Mouse (Mus musculus): ENCODE measurements around the gene Spry2. TPM values are rescaled to one million over a fixed set of nuclear protein-coding genes. Genes with fewer than 3 reads are reported as not detected.

Spry2 gene
- polyA plus RNA-seq, 1 experiment from 2014 or later = 53.2 TPM

GRCm38 (mm10) chr14:105890516-105891231, 5.9 kb downstream of the Spry2 start:
- peaks cover 31% of the 10 kb centered on the region for H3K4me1 ChIP-seq
- H3K27me3 ChIP-seq = no peaks in the 10 kb centered on the region
- no peaks in the 10 kb centered on the region for H3K36me3 ChIP-seq
- no peak overlapping the region for H3K4me2 ChIP-seq (replicated peaks)
- H3K4me3 ChIP-seq (replicated peaks) = no peak overlapping the region
- no peak for ATAC-seq (ENCODE audit: insufficient number of reproducible peaks, low FRiP score, low TSS enrichment, low read depth)
- peak overlapping the region; percentile 31; the same call in 1 of the 2 replicates for H3K27ac ChIP-seq (replicated peaks)
- WGBS = 21% methylated on average over 5 of the region's 5 CpGs
- H3K9me3 ChIP-seq (replicated peaks) = no peaks in the 10 kb centered on the region
- no peak overlapping the region for H3K9ac ChIP-seq

GRCm38 (mm10) chr14:105886643-105887374, 9.8 kb downstream of the Spry2 start:
- H3K9ac ChIP-seq = no peak overlapping the region
- no peaks in the 10 kb centered on the region for H3K27me3 ChIP-seq
- no peaks in the 10 kb centered on the region for H3K36me3 ChIP-seq
- no peak for ATAC-seq (ENCODE audit: insufficient number of reproducible peaks, low FRiP score, low TSS enrichment, low read depth)
- H3K9me3 ChIP-seq (replicated peaks) = no peaks in the 10 kb centered on the region
- peaks cover 18% of the 10 kb centered on the region for H3K4me1 ChIP-seq
- WGBS = 84% methylated on average over 9 of the region's 9 CpGs
- H3K4me3 ChIP-seq (replicated peaks) = no peak overlapping the region
- no peak overlapping the region for H3K27ac ChIP-seq (replicated peaks)
- no peak overlapping the region for H3K4me2 ChIP-seq (replicated peaks)

DNA sequence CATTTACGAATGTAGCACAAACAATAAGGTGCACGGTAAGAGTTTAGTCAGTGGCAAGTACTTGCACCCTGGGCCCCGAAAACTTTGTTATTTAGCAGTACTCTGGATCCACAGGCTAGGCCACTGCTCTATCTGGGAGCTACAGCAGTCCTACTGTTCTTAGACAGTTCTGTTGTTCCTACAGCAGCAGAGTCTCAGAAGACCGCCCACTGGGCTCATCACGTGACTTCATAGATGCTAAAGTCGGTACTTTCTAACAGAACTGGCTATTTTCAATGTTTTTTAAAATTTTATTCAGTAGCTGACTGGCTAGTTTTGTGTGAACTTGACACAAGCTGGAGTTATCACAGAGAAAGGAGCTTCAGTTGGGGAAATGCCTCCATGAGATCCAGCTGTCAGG, 11.4 kb downstream of the Spry2 start:
- no peak overlapping the region for H3K27ac ChIP-seq (replicated peaks)
- 80% methylated on average over 6 of the region's 6 CpGs for WGBS
- no peak overlapping the region for H3K4me2 ChIP-seq (replicated peaks)
- no peak overlapping the region for H3K4me3 ChIP-seq (replicated peaks)
- no peak for ATAC-seq (ENCODE audit: insufficient number of reproducible peaks, low FRiP score, low TSS enrichment, low read depth)
- H3K36me3 ChIP-seq = no peaks in the 10 kb centered on the region
- H3K4me1 ChIP-seq = peaks cover 6% of the 10 kb centered on the region
- no peaks in the 10 kb centered on the region for H3K27me3 ChIP-seq
- H3K9me3 ChIP-seq (replicated peaks) = no peaks in the 10 kb centered on the region
- no peak overlapping the region for H3K9ac ChIP-seq

DNA sequence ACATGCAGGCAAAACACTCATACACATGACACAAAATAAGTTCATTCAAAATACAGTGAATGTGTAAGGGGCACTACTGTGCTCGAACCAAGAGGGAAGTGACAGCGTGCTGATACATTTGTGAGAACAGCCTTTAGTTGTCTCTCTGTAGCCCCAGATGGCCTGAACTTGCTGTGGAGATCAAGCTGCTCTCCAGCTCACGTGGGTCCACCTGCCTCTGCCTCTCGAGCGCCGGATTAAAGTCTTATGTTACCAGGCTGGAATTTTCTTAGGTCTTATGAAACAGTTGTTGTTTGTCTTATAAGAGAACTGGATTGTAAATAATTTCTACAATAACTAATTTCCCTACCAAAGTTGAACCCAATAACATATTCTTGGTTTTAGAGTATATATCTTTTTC, 13.4 kb downstream of the Spry2 start:
- Histone ChIP-seq H3K9me3 (replicated peaks) (no peaks in the 10 kb centered on the region), H3K4me2 (replicated peaks) (no peak overlapping the region), H3K4me1 (no peaks in the 10 kb centered on the region), H3K4me3 (replicated peaks) (no peak overlapping the region), H3K27ac (replicated peaks) (no peak overlapping the region), H3K27me3 (no peaks in the 10 kb centered on the region), H3K9ac (no peak overlapping the region), H3K36me3 (no peaks in the 10 kb centered on the region)
- 72% methylated on average over 6 of the region's 6 CpGs for WGBS
- no peak for ATAC-seq (ENCODE audit: insufficient number of reproducible peaks, low FRiP score, low TSS enrichment, low read depth)

DNA sequence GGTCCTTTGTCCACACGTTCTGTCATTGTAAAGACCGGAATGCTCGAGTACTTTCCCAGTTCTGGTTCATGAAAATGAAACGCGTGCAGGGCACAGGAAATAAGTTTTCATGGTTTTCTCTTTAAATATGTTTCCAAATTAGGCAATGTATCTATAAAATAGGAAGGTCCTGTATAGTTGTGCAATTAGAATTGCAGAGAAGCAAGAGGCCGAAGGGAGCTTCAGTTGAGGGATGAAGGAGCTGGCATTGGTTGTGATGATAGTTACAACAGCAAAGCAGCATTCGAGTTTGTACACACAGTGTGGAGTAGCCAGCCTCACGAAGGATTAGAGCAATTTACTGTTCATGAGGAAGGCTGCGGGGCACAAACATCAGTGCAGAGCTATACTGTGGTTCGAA, 18.3 kb downstream of the Spry2 start:
- no peak overlapping the region for H3K4me3 ChIP-seq (replicated peaks)
- no peaks in the 10 kb centered on the region for H3K27me3 ChIP-seq
- WGBS = 74% methylated on average over 10 of the region's 10 CpGs
- H3K36me3 ChIP-seq = no peaks in the 10 kb centered on the region
- no peak overlapping the region for H3K9ac ChIP-seq
- H3K4me1 ChIP-seq = no peaks in the 10 kb centered on the region
- no peak overlapping the region for H3K27ac ChIP-seq (replicated peaks)
- H3K4me2 ChIP-seq (replicated peaks) = no peak overlapping the region
- ATAC-seq (ENCODE audit: insufficient number of reproducible peaks, low FRiP score, low TSS enrichment, low read depth) = no peak
- no peaks in the 10 kb centered on the region for H3K9me3 ChIP-seq (replicated peaks)

DNA sequence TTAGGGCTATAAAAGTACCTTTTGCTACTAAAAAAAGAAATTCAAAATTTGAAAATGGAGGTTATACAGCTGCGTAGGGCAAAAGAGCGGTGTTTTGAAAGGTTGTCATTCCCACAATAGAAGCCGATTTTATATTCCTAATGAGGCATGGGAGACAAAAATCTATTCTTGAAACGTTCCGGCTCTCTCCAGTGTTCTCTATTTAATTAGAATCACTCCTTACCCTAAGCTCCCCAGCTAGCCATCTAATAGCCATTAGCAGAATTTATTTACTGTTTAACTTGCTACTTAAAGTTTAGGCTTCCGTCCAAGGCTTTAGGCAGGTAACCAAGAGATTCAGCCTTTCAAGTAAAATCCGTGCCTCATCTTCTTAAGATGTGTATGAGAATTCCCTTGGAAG, 20.2 kb downstream of the Spry2 start:
- H3K27me3 ChIP-seq = no peaks in the 10 kb centered on the region
- no peak for ATAC-seq (ENCODE audit: insufficient number of reproducible peaks, low FRiP score, low TSS enrichment, low read depth)
- 72% methylated on average over 7 of the region's 7 CpGs for WGBS
- H3K9me3 ChIP-seq (replicated peaks) = no peaks in the 10 kb centered on the region
- no peaks in the 10 kb centered on the region for H3K36me3 ChIP-seq
- no peak overlapping the region for H3K9ac ChIP-seq
- H3K27ac ChIP-seq (replicated peaks) = no peak overlapping the region
- H3K4me2 ChIP-seq (replicated peaks) = no peak overlapping the region
- H3K4me1 ChIP-seq = no peaks in the 10 kb centered on the region
- H3K4me3 ChIP-seq (replicated peaks) = no peak overlapping the region

- ATAC-seq (ENCODE audit: insufficient number of reproducible peaks, low FRiP score, low TSS enrichment, low read depth) = no peak
- no peak overlapping the region for H3K4me2 ChIP-seq (replicated peaks)
Observed at GRCm38 (mm10) chr14:105870370-105870936, 26.2 kb downstream of the Spry2 start.

GRCm38 (mm10) chr14:105865381-105865938, 31.2 kb downstream of the Spry2 start:
- H3K27me3 ChIP-seq = no peaks in the 10 kb centered on the region
- ATAC-seq (ENCODE audit: insufficient number of reproducible peaks, low FRiP score, low TSS enrichment, low read depth) = no peak
- no peak overlapping the region for H3K4me3 ChIP-seq (replicated peaks)
- H3K9me3 ChIP-seq (replicated peaks) = no peaks in the 10 kb centered on the region
- H3K9ac ChIP-seq = no peak overlapping the region
- WGBS = 87% methylated on average over 5 of the region's 5 CpGs
- no peaks in the 10 kb centered on the region for H3K36me3 ChIP-seq
- no peak overlapping the region for H3K4me2 ChIP-seq (replicated peaks)
- H3K4me1 ChIP-seq = peaks cover 4% of the 10 kb centered on the region; the same call in 1 of the 2 replicates
- H3K27ac ChIP-seq (replicated peaks) = no peak overlapping the region

More at GRCm38 (mm10) chr14:105870370-105870936, 26.2 kb downstream of the Spry2 start:
- 41% methylated on average over 14 of the region's 14 CpGs for WGBS
- H3K27ac ChIP-seq (replicated peaks) = peak overlapping the region; percentile 14; the same call in 1 of the 2 replicates
- H3K4me1 ChIP-seq = peaks cover 5% of the 10 kb centered on the region; the same call in 1 of the 2 replicates
- no peaks in the 10 kb centered on the region for H3K27me3 ChIP-seq
- no peaks in the 10 kb centered on the region for H3K9me3 ChIP-seq (replicated peaks)
- no peaks in the 10 kb centered on the region for H3K36me3 ChIP-seq
- no peak overlapping the region for H3K4me3 ChIP-seq (replicated peaks)
- H3K9ac ChIP-seq = no peak overlapping the region

- no peak overlapping the region for H3K27ac ChIP-seq (replicated peaks)
- no peaks in the 10 kb centered on the region for H3K36me3 ChIP-seq
- no peak for ATAC-seq (ENCODE audit: insufficient number of reproducible peaks, low FRiP score, low TSS enrichment, low read depth)
- no peak overlapping the region for H3K4me2 ChIP-seq (replicated peaks)
- H3K9me3 ChIP-seq (replicated peaks) = no peaks in the 10 kb centered on the region
- H3K4me1 ChIP-seq = no peaks in the 10 kb centered on the region
- H3K27me3 ChIP-seq = no peaks in the 10 kb centered on the region
- 62% methylated on average over 11 of the region's 11 CpGs for WGBS
- no peak overlapping the region for H3K9ac ChIP-seq
- H3K4me3 ChIP-seq (replicated peaks) = no peak overlapping the region
Observed at GRCm38 (mm10) chr14:105862199-105862598, 34.4 kb downstream of the Spry2 start.

- H3K9me3 ChIP-seq (replicated peaks) = no peaks in the 10 kb centered on the region
- H3K4me1 ChIP-seq = no peaks in the 10 kb centered on the region
- H3K27me3 ChIP-seq = no peaks in the 10 kb centered on the region
- no peak overlapping the region for H3K4me3 ChIP-seq (replicated peaks)
- 47% methylated on average over 6 of the region's 6 CpGs for WGBS
- ATAC-seq (ENCODE audit: insufficient number of reproducible peaks, low FRiP score, low TSS enrichment, low read depth) = no peak
- no peak overlapping the region for H3K4me2 ChIP-seq (replicated peaks)
- no peak overlapping the region for H3K9ac ChIP-seq
- H3K27ac ChIP-seq (replicated peaks) = no peak overlapping the region
- H3K36me3 ChIP-seq = no peaks in the 10 kb centered on the region
Observed at GRCm38 (mm10) chr14:105860920-105861319, 35.7 kb downstream of the Spry2 start.

GRCm38 (mm10) chr14:105860276-105860675, 36.3 kb downstream of the Spry2 start:
- 83% methylated on average over 4 of the region's 4 CpGs for WGBS
- no peaks in the 10 kb centered on the region for H3K27me3 ChIP-seq

More at GRCm38 (mm10) chr14:105860276-105860675, 36.3 kb downstream of the Spry2 start:
- no peaks in the 10 kb centered on the region for H3K4me1 ChIP-seq
- H3K36me3 ChIP-seq = no peaks in the 10 kb centered on the region
- no peaks in the 10 kb centered on the region for H3K9me3 ChIP-seq (replicated peaks)
- no peak overlapping the region for H3K4me2 ChIP-seq (replicated peaks)
- no peak for ATAC-seq (ENCODE audit: insufficient number of reproducible peaks, low FRiP score, low TSS enrichment, low read depth)
- no peak overlapping the region for H3K4me3 ChIP-seq (replicated peaks)
- H3K9ac ChIP-seq = no peak overlapping the region
- H3K27ac ChIP-seq (replicated peaks) = no peak overlapping the region
